Mouse (Mus musculus): ENCODE measurements around the gene Tprgl.

Gene Tprgl

DNA sequence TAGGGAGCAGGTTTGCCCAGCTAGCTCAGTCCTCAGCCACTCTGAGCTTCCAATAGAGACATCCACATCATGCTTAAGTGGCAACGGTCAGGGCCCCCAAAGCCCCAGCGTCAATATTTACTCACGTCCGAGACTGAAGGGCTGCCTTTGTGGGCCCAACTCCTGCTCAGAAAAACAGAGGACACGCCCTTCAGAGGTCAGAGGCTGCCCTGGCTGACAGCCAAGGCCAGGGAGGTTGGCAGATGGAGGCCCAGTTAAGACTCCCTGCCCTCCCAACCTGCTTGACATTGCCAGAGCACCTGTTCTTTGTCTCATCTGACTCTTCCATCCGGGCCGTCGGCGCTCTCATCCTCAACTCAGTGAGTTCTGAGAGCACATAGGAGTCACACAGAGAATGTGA, 41.7 kb downstream of the Tprgl start:
- no peak for DNase-seq (ENCODE audit: low spot score in 2 of 2)

DNA sequence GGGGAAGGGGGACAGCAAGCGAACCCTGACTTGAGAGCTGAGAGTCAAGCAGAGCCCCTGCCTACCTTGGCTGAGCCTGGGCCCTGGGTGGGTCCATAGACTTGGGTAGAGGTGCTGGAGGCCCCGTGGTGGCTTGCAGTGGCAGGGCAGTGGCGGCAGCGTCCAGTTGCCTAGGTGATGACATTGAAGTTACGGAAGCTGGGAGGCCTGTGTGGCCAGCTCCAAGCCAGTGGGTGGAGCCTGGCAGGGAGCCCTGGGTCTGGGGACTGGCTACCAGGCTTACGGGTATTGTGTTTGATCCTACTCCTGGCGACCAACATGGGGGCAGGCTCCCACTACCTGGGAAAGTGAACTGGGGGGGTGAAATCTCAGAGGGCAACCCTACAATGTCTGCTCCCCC, 44.0 kb downstream of the Tprgl start:
- no peak for DNase-seq (ENCODE audit: low spot score in 2 of 2)

DNA sequence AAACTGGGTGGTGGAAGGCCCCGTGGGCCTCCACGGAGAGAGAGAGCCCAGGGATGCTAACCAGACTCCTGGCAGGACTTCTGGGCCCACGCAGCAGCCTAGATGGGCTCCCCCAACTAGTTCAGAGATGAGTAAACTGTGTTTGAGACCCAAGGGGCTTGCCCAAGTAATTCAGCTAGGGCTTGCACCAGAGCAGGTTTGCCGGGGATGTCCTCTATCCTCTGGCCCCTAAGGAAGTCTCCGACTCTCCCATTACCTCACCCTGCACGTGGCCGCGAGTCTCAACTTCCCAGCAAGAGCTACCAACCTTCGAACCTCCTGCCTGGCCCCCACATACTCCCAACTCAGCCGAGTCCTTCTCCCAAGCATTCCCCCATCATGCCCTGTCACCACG, 50.6 kb downstream of the Tprgl start:
- no peak for DNase-seq (ENCODE audit: low spot score in 2 of 2)

- no peak for DNase-seq (ENCODE audit: low spot score in 2 of 2)
Measured at GRCm38 (mm10) chr4:154109216-154109849, 51.1 kb downstream of the Tprgl start.
